Comparison of ENCODE assay signal across 33 mouse cellular contexts in the genomic region with DNA sequence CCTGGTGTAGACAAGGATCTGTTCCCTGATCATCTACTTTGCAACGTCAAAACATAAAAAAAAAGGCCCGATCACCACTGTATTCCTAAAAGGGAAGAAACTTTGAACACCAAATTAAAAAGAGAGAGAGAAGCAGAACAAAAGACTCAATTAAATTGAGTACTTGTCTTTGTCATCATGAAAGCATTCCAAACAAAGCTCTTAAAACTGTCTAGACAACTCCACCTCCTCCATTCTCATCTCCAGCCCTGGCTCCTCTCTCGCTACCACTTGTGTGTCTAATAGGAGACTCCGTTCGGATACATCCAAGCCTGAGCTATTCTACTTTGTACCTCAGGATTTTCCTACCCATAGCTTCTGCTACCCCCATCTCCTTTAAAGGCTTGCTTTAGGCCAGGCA.
"Had no signal": no experiment of that assay in that cellular context is flagged by ENCODE, and none has a peak within 500 bp of the region (broad histone marks: within the 10 kb centered on the region; RNA-seq: fewer than 3 reads in every experiment).

No protein-coding gene starts in this region.

- ATAC-seq: hindbrain, embryonic 16.5 days; inflammation-experienced regulatory T-cells, adult 6 months; intestine, embryonic 15.5 days; intestine, embryonic 16.5 days; intestine, postnatal 0 days had no signal

- H3K36me3 ChIP-seq: heart, embryonic 12.5 days; heart, embryonic 13.5 days; heart, embryonic 15.5 days; hindbrain, embryonic 10.5 days; hindbrain, embryonic 12.5 days; hindbrain, embryonic 13.5 days; hindbrain, embryonic 15.5 days; intestine, embryonic 15.5 days; kidney, embryonic 15.5 days had no signal

- H3K4me1 ChIP-seq: heart, embryonic 15.5 days; hindbrain, embryonic 10.5 days; hindbrain, embryonic 12.5 days; hindbrain, embryonic 13.5 days; hindbrain, embryonic 15.5 days; intestine, embryonic 15.5 days; kidney, embryonic 15.5 days had no signal

- H3K4me2 ChIP-seq: heart, embryonic 12.5 days; heart, embryonic 13.5 days; heart, embryonic 15.5 days; hindbrain, embryonic 12.5 days; hindbrain, embryonic 13.5 days; hindbrain, embryonic 14.5 days; hindbrain, embryonic 15.5 days; intestine, embryonic 15.5 days; kidney, embryonic 15.5 days had no signal

- H3K27me3 ChIP-seq: heart, embryonic 12.5 days; heart, embryonic 13.5 days; heart, embryonic 15.5 days; hindbrain, embryonic 12.5 days; hindbrain, embryonic 13.5 days; hindbrain, embryonic 15.5 days; intestine, embryonic 15.5 days; kidney, embryonic 15.5 days had no signal

- H3K9ac ChIP-seq: heart, embryonic 12.5 days; heart, embryonic 13.5 days; heart, embryonic 15.5 days; hindbrain, embryonic 12.5 days; hindbrain, embryonic 13.5 days; hindbrain, embryonic 14.5 days; hindbrain, embryonic 15.5 days; intestine, embryonic 15.5 days; kidney, embryonic 15.5 days had no signal

- H3K27ac ChIP-seq: heart, embryonic 13.5 days; heart, embryonic 15.5 days; hindbrain, embryonic 10.5 days; hindbrain, embryonic 12.5 days; hindbrain, embryonic 13.5 days; hindbrain, embryonic 14.5 days; hindbrain, embryonic 15.5 days; intestine, embryonic 15.5 days; kidney, embryonic 15.5 days; kidney, postnatal 0 days; layer of hippocampus, adult 2 months; left cerebral cortex, adult 2 months had no signal

- H3K9me3 ChIP-seq: heart, embryonic 12.5 days; heart, embryonic 13.5 days; heart, embryonic 15.5 days; hindbrain, embryonic 10.5 days; hindbrain, embryonic 12.5 days; hindbrain, embryonic 13.5 days; hindbrain, embryonic 15.5 days; intestine, embryonic 15.5 days had no signal

- H3K4me3 ChIP-seq: heart, embryonic 12.5 days; heart, embryonic 13.5 days; heart, embryonic 15.5 days; hindbrain, embryonic 10.5 days; hindbrain, embryonic 12.5 days; hindbrain, embryonic 13.5 days; hindbrain, embryonic 15.5 days; intestine, embryonic 15.5 days; kidney, embryonic 15.5 days; layer of hippocampus, adult 2 months; left cerebral cortex, adult 2 months had no signal

- DNase-seq: heart, postnatal 10 days; heart, postnatal 14 days; heart, postnatal 36 days; heart, postnatal 4 days; kidney, adult 11 months; kidney, adult 18-20 months; kidney, adult 2 months; kidney, adult 8-10 months; kidney, adult 9 months; kidney, postnatal 10 days; kidney, postnatal 14 days; kidney, postnatal 25 days; kidney, postnatal 36 days; kidney, postnatal 4 days; layer of hippocampus, adult 9-11 months; layer of hippocampus, postnatal 36 days had no signal
